Mouse (Mus musculus) embryo, embryonic 11.5 days (tissue): ENCODE measurements around the gene Tomm70a.

Experiments used
- DNase-seq: peaks from one replicate; pipeline ENCODE4 v3.0.0-alpha.2; 2012; ENCODE audit warnings: low read depth, low spot score

Gene Tomm70a

DNA sequence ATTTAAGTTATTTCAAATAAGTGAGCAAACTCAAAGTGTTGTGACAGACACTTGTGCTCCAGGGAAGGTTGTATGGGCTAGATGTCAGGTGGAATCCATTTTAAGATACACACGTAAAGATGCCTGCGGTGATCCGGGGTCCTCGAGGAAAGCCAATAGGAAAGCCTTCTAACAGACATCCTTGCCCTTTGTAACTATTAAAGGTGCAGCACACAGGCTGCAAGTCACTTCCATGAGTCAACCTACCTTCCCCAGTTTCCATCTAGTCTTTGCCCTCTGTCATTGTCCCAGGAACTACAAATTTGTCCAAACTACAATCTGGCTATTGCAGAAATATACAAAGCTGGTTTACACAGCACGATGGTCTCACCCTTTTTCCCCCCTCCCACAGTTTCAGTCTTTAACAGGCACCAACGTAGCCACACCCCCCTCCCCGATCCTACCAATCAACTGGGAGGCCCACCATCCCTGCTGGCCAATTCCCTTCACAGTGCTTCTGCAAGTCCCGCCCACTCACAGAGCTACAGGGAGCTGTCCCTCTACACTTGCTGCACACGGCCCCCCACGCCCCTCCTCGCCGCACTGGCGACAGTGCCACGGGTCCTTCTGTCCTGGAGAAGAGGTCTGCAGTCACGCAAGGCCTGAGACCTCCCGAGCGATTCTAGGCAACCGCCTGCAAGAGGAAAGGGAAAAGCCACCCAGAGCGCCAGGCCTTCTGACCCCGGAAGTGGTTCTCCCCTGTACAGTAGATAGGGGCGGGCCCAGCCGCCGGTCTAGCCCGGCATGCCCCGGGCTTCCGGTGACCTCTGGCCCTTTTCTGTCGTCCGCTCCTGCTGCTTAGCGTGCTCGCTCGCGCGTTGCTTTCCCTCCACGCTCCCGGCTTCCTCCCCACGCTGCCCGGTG lies at the start of gene Tomm70a:
TSS of gene Tomm70a (plus strand) at position 791 of the 903 bp plus-strand sequence.
- DNase-seq, result peak; percentile 91

DNA sequence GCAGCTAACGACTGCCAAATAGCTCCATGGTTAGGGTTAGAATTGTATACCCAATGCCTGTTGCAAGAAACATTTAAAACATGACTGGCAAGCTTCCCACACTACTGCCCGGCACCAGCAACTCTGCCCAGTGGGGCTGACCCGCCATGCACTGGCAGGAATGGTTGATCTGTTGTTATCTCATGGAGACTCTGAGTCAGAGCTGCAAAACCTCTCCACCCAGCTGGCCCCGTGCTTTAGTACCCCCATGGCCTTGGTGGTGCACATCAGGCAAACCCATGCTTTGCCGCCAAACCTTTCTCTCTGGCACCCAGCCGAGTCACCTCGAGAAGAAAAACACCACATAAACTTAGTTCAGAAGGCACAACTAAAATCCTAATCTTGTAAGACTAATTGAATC lies 45.5 kb upstream of the Tomm70a start:
- DNase-seq, result no peak

GRCm38 (mm10) chr16:57079577-57079976 lies 41.9 kb upstream of the Tomm70a start:
- DNase-seq, result no peak

DNA sequence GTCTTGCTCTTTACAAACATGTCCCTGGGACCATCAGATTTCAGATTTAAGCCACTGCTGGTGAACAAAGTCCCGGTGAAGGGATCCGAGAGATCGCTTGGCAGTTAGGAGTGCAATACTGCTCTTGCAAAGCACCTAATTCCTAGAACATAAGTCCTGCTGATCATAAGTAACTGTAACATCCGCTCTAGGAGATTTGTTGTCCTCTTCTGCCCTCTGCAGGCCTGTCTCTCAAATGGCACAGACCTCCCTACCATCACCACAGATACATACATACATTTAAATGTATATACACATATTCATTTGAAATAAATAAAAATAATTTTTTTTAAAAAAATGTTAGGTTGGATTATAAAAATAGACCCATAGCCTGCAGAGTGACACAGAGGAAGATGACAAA lies 29.0 kb upstream of the Tomm70a start:
- peak; percentile 34 for DNase-seq

DNA sequence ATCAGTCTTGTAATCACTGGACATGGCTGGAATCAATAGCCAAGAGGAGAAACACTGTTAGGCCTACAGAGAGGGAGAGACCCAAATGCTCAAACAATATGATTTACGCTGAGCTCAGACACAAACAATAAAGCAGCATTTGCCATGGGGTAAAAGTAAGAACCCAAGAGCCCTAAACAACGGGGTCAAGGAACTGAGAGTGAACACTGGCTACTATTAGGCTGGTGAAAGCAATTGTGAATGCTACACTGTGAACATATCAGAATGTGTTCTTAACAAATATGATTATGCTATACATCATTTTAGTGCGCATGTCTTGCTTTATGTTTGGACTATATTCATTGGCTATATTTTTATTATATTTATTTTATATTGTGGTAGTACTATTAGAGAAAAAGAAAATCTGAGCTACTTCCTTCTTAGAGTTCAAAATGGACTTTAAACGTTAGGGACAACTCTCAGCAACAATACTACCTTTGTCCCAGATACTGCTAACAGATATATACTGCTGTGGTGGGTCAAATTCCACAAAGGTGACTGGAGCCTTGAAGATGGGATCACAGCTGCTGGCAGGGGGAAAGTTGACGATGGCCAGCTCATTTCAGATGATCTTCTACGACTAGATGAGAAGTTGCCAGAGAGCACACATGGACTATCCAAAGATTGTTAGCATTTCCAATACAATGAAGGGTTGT lies 28.4 kb upstream of the Tomm70a start:
- DNase-seq, result no peak

GRCm38 (mm10) chr16:57098468-57099144 lies 22.9 kb upstream of the Tomm70a start:
- DNase-seq, result no peak

GRCm38 (mm10) chr16:57099572-57100237 lies 21.8 kb upstream of the Tomm70a start:
- no peak for DNase-seq

GRCm38 (mm10) chr16:57101174-57101573 lies 20.3 kb upstream of the Tomm70a start:
- no peak for DNase-seq

DNA sequence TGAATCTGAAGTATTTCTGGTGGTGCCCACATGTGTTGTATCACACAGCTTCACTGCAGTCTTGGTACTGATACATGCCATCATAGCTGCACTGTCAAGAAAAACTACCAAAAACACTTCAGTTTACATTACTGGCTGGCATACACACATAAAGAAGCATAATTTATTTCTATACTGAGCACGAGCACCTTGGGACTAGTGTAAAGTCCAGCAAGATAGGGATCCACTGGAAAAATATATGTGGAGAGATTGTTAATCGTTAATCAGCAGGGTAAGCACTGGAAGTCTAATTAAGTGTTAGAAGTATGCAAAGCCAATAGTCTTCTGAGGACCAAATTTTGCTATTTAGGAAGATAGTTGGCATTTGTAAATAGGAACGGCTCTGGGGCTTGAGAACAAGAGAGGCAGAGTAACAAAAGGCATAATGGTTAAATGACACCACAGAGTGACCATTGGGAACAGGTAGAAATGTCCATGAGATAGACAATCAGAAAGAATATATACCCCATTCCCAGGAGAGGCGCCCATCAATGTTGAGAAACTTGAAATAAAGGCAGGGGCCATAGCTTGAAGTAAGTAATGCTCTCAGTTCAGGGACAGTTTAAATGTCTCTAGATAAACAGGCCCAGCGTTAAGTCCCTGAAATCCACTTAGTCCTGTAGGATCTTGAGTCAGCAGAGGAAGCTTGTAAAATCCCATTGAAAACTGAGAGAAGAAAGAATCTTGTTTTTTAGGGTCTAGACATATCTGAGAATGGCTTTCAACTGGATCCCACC lies 15.1 kb upstream of the Tomm70a start:
- no peak for DNase-seq

DNA sequence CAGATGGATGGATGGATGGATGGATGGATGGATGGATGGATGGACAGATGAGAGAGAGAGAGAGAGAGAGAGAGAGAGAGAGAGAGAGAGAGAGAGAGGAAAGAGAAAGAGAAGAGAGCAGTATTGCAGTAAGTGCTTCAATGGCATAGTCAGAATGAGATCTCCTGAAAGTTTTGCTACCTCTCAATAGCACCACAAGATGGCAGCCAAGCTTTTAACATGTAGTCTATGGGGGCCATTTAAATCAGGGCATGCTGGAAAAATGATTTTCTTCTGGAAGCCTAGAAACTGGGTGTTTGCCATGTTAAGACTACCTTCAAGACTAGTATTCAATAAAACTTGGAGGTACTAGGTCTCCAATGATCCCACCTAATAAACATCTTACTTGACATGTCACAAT lies 5.4 kb upstream of the Tomm70a start:
- DNase-seq, result no peak

DNA sequence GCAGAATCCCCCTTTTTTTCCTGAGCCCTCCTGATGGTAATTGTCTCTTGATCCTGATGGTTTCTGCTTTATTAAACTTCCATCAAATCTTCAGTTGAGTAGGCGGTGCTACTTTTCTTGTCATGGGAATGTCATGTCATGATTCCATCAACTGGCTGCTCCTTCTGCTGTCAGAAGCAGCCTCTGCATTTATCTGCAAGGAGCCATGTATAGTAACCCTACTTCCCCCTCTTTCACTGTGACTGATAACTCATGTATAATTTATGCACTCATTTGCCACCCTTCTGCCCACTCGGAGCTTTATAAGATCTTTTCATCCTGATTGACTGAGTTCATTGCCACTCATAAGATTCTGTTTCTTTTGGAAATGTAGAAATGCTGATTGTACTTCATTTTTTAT lies 3.9 kb upstream of the Tomm70a start:
- DNase-seq, result no peak

- DNase-seq, result peak; percentile 14
These were observed 413 bp downstream of the Tomm70a start for GRCm38 (mm10) chr16:57121816-57122415.

GRCm38 (mm10) chr16:57122682-57123445 lies 1.4 kb downstream of the Tomm70a start:
- no peak for DNase-seq

DNA sequence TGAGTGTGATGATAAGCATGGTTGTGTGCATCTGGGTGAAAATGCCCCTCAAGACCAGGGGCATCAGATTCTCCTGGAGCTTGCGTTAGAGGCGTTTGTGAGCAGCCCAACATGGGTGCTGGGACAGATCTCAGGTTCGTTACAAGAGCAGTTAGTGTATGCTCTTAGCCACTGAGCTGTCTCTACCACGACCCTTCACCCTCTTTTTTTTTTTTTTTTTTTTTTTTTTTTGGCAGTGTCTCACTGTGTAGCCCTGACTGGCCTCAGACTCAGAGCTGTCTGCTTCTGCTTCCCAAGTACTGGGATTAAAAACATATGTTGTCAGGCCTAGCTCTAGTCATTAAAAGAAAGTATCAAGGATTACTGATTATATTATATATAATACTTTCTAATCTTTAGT lies 4.8 kb downstream of the Tomm70a start:
- DNase-seq, result no peak

DNA sequence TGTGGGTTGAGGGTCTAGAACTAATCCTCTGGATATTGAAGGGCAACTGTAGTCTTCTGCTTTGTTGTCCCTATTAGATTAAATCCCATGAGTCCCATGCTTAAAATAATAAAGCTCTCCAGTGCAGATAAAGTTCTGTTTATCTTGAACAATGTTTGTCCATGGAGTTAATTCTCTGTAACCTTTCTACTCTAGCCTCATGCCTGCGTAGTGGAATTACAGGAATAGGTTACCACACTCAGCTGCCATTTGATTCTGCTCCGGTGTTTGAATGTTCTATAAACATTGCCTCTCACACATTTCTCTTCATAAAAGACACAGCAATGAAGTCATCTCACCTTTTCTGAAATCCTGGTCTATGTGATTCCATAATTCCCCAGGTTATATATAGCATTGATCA lies 6.3 kb downstream of the Tomm70a start:
- no peak for DNase-seq

DNA sequence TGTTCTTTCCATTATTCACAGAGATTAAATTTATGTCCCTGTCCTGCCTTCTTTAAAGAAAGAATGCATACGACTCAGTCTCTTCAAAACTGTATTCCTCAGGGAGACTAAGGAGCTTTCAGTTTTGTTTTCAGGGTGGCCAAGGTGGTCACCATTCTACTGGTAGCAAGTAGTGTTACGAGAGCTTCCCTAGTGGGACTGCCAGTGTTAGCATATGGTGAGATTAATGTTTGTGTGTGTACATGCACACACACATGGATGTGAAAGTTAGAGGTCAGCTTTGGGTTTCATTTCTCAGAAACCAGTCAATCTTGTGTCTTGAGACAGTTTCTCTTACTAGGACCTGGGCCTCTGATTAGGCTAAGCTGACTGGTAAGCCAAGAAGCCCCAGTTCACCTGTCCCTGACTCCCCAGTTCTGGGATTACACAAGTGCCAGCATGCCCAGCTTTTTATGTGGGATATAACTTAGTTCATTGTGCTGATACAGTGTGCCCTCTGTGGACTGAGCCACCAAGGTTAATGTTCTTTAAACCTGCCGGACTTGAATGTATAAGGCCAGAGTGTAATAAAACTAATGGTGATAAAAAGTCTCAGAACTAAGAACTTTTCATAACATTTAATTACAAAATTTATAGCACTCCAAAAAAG lies 9.4 kb downstream of the Tomm70a start:
- DNase-seq, result no peak

- DNase-seq, result no peak
These were observed 10.0 kb downstream of the Tomm70a start for GRCm38 (mm10) chr16:57131544-57131943.

DNA sequence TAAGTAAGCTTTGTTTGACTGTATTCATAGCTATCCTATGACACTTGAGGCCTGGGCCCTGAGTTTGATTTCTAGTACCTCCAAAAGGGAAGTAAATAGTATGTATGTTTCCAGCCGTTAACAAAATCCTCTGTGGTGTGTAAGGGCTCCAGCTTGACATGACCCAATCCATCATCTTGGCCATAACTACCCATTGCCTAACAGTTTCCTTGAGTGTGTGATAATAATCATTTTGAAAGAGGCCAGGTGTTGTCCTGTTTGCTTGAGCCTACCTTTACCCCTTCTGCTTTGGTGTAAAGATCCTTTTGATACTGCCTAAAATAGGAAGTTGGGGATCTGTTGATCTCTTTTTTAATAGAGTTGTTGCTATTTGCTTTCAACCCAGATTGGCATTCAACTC lies 10.8 kb downstream of the Tomm70a start:
- DNase-seq, result no peak

DNA sequence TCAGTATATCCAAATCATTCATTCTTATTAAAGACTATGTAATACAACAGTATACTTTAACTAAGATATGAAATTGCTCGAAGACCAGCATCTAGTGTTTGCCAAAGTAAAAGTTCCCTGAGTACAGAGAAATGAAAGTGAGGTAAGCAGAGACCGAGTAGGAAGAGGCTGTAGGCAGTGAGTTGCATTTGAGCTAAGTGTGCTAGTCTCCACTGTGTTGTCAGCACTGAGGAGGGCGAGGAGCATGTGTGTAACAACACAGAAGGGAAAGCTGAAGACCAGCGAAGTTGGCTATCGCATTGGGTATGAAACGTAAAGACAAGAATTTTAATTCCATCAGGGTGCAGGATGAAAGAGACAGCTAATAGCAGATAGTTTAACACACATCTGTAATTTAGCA lies 12.1 kb downstream of the Tomm70a start:
- DNase-seq, result no peak
